Mouse (Mus musculus) testis, adult 2 months (tissue): ENCODE measurements around the gene Lgals1. TPM values are rescaled to one million over a fixed set of nuclear protein-coding genes. Genes with fewer than 3 reads are reported as not detected.

Experiments used
- H3K27ac ChIP-seq: fragments of 200-500 bp; 2 replicates; pipeline ENCODE4 v1.5.1; 2012; ENCODE audit warnings: low read depth, low read length; ENCODE audit not compliant: control insufficient read depth, insufficient read depth
- H3K27me3 ChIP-seq: fragments of 200-500 bp; 2 replicates; pipeline ENCODE4 v1.6.1; 2012; ENCODE audit warnings: mild to moderate bottlenecking, low read length, moderate library complexity; ENCODE audit not compliant: control insufficient read depth, insufficient read depth
- H3K36me3 ChIP-seq: fragments of 200-500 bp; 2 replicates; pipeline ENCODE4 v1.6.1; 2012; ENCODE audit warnings: mild to moderate bottlenecking, low read length; ENCODE audit not compliant: control insufficient read depth, insufficient read depth
- H3K4me1 ChIP-seq: fragments of 200-500 bp; 2 replicates; pipeline ENCODE4 v1.6.1; 2012; ENCODE audit warnings: low read length; ENCODE audit not compliant: control insufficient read depth, insufficient read depth
- H3K4me3 ChIP-seq: fragments of 200-500 bp; 2 replicates; pipeline ENCODE4 v1.5.1; 2012; ENCODE audit warnings: low read depth, mild to moderate bottlenecking, low read length, moderate library complexity, mixed read lengths; ENCODE audit not compliant: control insufficient read depth
- CTCF ChIP-seq: fragments of 200-500 bp; IDR thresholded peaks from 2 replicates; pipeline ENCODE4 v1.5.1; 2012; ENCODE audit warnings: low read depth, mild to moderate bottlenecking, inconsistent platforms, low read length, moderate library complexity; ENCODE audit not compliant: control insufficient read depth, insufficient read depth, insufficient replicate concordance
- POLR2A ChIP-seq: fragments of 200-500 bp; IDR thresholded peaks from 2 replicates; pipeline ENCODE4 v1.6.1; 2012; ENCODE audit warnings: low read depth, mild to moderate bottlenecking, inconsistent platforms, low read length, moderate library complexity; ENCODE audit not compliant: control insufficient read depth
- polyA plus RNA-seq: library from polyadenylated mRNA; depleted of rRNA; stranded (reverse); fragments of >200 nt; gene quantifications from 2 replicates; pipeline ENCODE4 v1.2.3, GENCODE M21; 2012

Lgals1 gene
- polyA plus RNA-seq, 1 experiment: 92.0 TPM

GRCm38 (mm10) chr15:78912040-78912439 lies 14.5 kb upstream of the Lgals1 start:
- Histone ChIP-seq H3K4me1 (peaks cover 6% of the 10 kb centered on the region), H3K4me3 (no peak overlapping the region; the same call in 1 of the 2 replicates), H3K36me3 (no peaks in the 10 kb centered on the region), H3K27me3 (no peaks in the 10 kb centered on the region), H3K27ac (no peak overlapping the region)
- TF ChIP-seq POLR2A (no peak), CTCF (no peak)

- Histone ChIP-seq H3K4me3 (peak within 1 kb of the TSS; percentile 85), H3K27ac (peak within 1 kb of the TSS; percentile 50), H3K4me1 (peaks cover 6% of the 10 kb centered on the region), H3K36me3 (no peaks in the 10 kb centered on the region), H3K27me3 (no peaks in the 10 kb centered on the region)
- no peak for TF ChIP-seq CTCF
- no peak; the same call in 1 of the 2 replicates for TF ChIP-seq POLR2A
Observed at GRCm38 (mm10) chr15:78913632-78914090, 12.9 kb upstream of the Lgals1 start, which contains the start of gene Pdxp. Gene Pdxp (plus strand): TSS chr15:78913919.

- H3K36me3 ChIP-seq: no peaks in the 10 kb centered on the region
- H3K27ac ChIP-seq: peak overlapping the region; percentile 50
- peak overlapping the region; percentile 85 for H3K4me3 ChIP-seq
- TF ChIP-seq CTCF: no peak
- TF ChIP-seq POLR2A: no peak
- H3K27me3 ChIP-seq: no peaks in the 10 kb centered on the region
- peaks cover 6% of the 10 kb centered on the region for H3K4me1 ChIP-seq
Observed at GRCm38 (mm10) chr15:78914091-78914822, 12.3 kb upstream of the Lgals1 start.

GRCm38 (mm10) chr15:78914823-78915659 lies 11.5 kb upstream of the Lgals1 start:
- Histone ChIP-seq H3K4me3 (peak overlapping the region; percentile 85), H3K4me1 (peaks cover 6% of the 10 kb centered on the region), H3K27ac (no peak overlapping the region; the same call in 1 of the 2 replicates), H3K27me3 (no peaks in the 10 kb centered on the region), H3K36me3 (no peaks in the 10 kb centered on the region)
- TF ChIP-seq CTCF: no peak

- Histone ChIP-seq H3K27ac (no peak overlapping the region), H3K27me3 (no peaks in the 10 kb centered on the region), H3K4me1 (peaks cover 6% of the 10 kb centered on the region), H3K4me3 (no peak overlapping the region), H3K36me3 (no peaks in the 10 kb centered on the region)
- TF ChIP-seq POLR2A (no peak), CTCF (peak; percentile 74; the same call in 1 of the 2 replicates)
Observed at GRCm38 (mm10) chr15:78915660-78916017, 10.9 kb upstream of the Lgals1 start.

- no peaks in the 10 kb centered on the region for H3K27me3 ChIP-seq
- H3K4me1 ChIP-seq: peaks cover 6% of the 10 kb centered on the region
- no peak overlapping the region for H3K4me3 ChIP-seq
- TF ChIP-seq CTCF (no peak), POLR2A (no peak; the same call in 1 of the 2 replicates)
- no peak overlapping the region for H3K27ac ChIP-seq
- H3K36me3 ChIP-seq: no peaks in the 10 kb centered on the region
Observed at GRCm38 (mm10) chr15:78916052-78916826, 10.3 kb upstream of the Lgals1 start.
